Mouse (Mus musculus): Measurements from ENCODE around the gene Aamp.

Gene Aamp

GRCm38 (mm10) chr1:74238136-74238535 lies 46.4 kb downstream of the Aamp start:
- no peak for DNase-seq (ENCODE audit: low spot score in 2 of 2)

GRCm38 (mm10) chr1:74237671-74238070 lies 46.9 kb downstream of the Aamp start:
- DNase-seq (ENCODE audit: low spot score in 2 of 2) = peak in 1 of 2 experiments; percentile 28

GRCm38 (mm10) chr1:74236590-74237317 lies 47.8 kb downstream of the Aamp start:
- DNase-seq (ENCODE audit: low spot score in 2 of 2) = peak; percentile 43 to 57

- peak; percentile 98 to 99 for DNase-seq (ENCODE audit: low spot score in 2 of 2)
These were observed 48.5 kb downstream of the Aamp start, which contains the start of gene Arpc2 for GRCm38 (mm10) chr1:74235938-74236589. Gene Arpc2, plus strand, starts transcription at chr1:74236084.

- DNase-seq (ENCODE audit: low spot score in 2 of 2) = no peak
These were observed 53.5 kb downstream of the Aamp start for GRCm38 (mm10) chr1:74230992-74231391.

GRCm38 (mm10) chr1:74229942-74230341 lies 54.6 kb downstream of the Aamp start:
- DNase-seq (ENCODE audit: low spot score in 2 of 2) = no peak

Measured in heart, adult 9 months (tissue).